Mouse (Mus musculus): Measurements from ENCODE around the gene Ocm. TPM values are rescaled to one million over a fixed set of nuclear protein-coding genes. Genes with fewer than 3 reads are reported as not detected.
"Not testable (repeated sequence)": the region's sequence is repeated elsewhere in the genome, so short reads cannot be mapped to it uniquely, and the experiment has no call there.

Ocm gene
- polyA plus RNA-seq, 1 experiment from 2014 or later = not detected

DNA sequence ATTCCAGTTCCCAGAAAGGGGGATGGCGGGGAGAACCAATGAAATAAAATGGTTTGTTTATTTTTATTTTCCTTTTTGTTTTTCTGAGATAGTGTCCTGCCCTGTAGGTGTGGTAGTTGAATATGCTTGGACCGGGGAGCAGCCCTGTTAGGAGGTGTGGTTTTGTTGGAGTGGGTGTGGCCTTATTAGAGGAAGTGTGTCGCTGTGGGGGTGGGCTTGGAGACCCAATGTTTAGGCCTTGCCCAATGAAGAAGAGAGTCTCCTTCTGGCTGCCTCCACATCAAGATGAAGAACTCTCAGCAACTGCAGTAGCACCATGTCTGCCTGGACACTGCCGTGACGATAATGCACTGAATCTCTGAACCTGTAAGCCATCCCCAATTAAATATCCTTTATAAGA, 13.4 kb upstream of the Ocm start:
- Histone ChIP-seq H3K27me3 (no peaks in the 10 kb centered on the region), H3K4me3 (no peak overlapping the region), H3K9ac (no peak overlapping the region), H3K36me3 (no peaks in the 10 kb centered on the region), H3K4me2 (replicated peaks) (no peak overlapping the region), H3K27ac (no peak overlapping the region), H3K4me1 (no peaks in the 10 kb centered on the region), H3K9me3 (replicated peaks) (peaks cover 7% of the 10 kb centered on the region; the same call in 1 of the 2 replicates)
- WGBS = 91% methylated on average over 5 of the region's 5 CpGs
- no peak for ATAC-seq (ENCODE audit: low FRiP score)

DNA sequence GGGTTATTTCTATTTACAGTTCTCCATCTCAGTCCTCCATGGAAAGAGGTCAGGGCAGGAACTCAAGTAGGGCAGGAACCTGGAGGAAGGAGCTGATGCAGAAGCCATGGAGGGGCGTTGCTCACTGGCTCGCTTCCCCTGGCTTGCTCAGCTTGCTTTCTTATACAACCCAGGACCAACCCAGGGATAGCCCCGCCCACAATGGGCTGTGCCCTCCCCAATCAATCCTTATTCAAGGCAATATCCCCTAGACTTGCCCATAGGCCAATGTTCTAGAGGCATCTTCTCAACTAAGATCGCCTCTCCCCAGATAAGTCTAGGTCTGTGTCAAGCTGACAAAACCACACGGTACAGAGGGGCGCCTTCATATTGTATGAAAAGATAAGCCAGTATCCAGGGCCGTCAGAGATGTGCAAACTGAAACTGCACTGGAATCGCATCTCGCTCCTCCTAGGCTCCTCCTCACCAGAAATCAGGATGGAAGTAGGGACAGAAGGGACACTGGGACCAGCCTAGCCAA, 12.7 kb upstream of the Ocm start:
- no peaks in the 10 kb centered on the region for H3K27me3 ChIP-seq
- no peak for ATAC-seq (ENCODE audit: low FRiP score)
- no peaks in the 10 kb centered on the region for H3K4me1 ChIP-seq
- H3K4me3 ChIP-seq = no peak overlapping the region
- H3K4me2 ChIP-seq (replicated peaks) = no peak overlapping the region
- no peaks in the 10 kb centered on the region for H3K36me3 ChIP-seq
- H3K9me3 ChIP-seq (replicated peaks) = peaks cover 7% of the 10 kb centered on the region; the same call in 1 of the 2 replicates
- H3K9ac ChIP-seq = no peak overlapping the region
- 77% methylated on average over 9 of the region's 9 CpGs for WGBS
- no peak overlapping the region for H3K27ac ChIP-seq

DNA sequence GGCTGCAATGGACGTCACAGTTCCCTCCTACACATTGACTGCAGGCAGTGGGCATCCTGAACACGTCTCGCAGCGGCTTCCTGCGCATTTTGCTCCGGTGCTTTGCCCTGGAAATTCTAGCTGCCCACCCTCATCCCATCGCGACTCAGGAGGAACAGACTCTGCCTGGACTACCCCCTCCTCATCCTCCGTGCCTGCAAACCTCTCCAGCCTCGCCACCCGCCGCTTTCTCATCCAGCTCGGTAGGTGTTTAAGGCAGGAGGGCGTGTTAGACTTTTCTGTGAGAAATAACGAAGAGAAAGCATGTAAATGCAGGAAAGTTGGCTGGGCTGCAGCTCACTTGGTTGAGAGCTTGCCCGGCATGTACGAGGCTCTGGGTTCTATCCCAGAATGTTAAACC, 10.5 kb upstream of the Ocm start:
- Histone ChIP-seq H3K9ac (no peak overlapping the region), H3K4me1 (no peaks in the 10 kb centered on the region), H3K4me2 (replicated peaks) (no peak overlapping the region), H3K9me3 (replicated peaks) (peaks cover 7% of the 10 kb centered on the region; the same call in 1 of the 2 replicates), H3K27ac (no peak overlapping the region), H3K4me3 (no peak overlapping the region), H3K36me3 (no peaks in the 10 kb centered on the region), H3K27me3 (no peaks in the 10 kb centered on the region)
- ATAC-seq (ENCODE audit: low FRiP score) = no peak
- 58% methylated on average over 17 of the region's 17 CpGs for WGBS

DNA sequence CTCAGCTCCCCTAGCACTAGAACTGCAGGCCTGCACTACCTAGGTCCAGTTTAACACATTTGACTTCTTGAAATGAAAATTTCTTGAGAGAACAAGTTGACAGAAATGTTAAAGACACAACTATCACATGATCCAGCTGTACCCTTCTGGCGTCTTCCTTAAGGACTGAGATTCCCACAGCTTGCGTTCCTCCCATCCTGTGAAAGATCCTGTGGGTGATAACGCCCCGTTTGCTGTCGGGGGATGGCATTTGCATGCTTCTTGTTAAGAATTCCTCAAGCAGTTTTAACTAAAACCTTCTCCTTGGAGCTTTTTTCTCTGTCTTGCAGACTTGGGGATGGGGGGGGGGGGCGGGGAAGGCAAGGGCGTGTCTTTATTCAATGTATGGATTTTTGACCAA, 8.1 kb upstream of the Ocm start:
- Histone ChIP-seq H3K27me3 (no peaks in the 10 kb centered on the region), H3K36me3 (no peaks in the 10 kb centered on the region), H3K4me1 (no peaks in the 10 kb centered on the region), H3K9ac (no peak overlapping the region), H3K4me3 (no peak overlapping the region), H3K9me3 (replicated peaks) (0 out of 2 replicates have a peak, but pooled peaks cover 1% of the 10 kb centered on the region), H3K27ac (no peak overlapping the region), H3K4me2 (replicated peaks) (no peak overlapping the region)
- no peak for ATAC-seq (ENCODE audit: low FRiP score)
- WGBS = 83% methylated on average over 7 of the region's 7 CpGs

DNA sequence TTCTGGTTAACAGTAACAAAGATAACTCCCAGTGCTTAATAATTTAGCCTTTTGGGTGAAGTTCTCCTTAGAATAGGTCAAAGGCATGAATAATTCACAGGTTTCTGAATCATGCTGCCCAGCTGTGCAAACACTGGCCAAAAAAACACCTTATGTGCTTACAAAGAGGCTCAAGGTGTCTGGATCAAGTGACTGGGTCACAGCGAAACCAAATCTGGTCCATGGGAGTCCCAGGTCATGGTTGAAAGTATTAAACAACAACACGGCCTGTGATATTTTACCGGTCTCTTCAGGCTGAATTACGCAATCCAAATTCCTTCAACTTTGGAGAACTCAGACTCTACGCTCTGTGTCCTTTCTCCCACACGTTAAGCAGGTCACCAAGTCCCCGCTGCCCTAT, 6.0 kb upstream of the Ocm start:
- ATAC-seq (ENCODE audit: low FRiP score) = no peak
- 82% methylated on average over 7 of the region's 7 CpGs for WGBS
- H3K36me3 ChIP-seq = no peaks in the 10 kb centered on the region
- H3K27me3 ChIP-seq = no peaks in the 10 kb centered on the region
- no peak overlapping the region for H3K9ac ChIP-seq
- H3K4me1 ChIP-seq = no peaks in the 10 kb centered on the region
- no peak overlapping the region for H3K27ac ChIP-seq
- H3K4me2 ChIP-seq (replicated peaks) = no peak overlapping the region
- H3K9me3 ChIP-seq (replicated peaks) = no peaks in the 10 kb centered on the region
- no peak overlapping the region for H3K4me3 ChIP-seq

DNA sequence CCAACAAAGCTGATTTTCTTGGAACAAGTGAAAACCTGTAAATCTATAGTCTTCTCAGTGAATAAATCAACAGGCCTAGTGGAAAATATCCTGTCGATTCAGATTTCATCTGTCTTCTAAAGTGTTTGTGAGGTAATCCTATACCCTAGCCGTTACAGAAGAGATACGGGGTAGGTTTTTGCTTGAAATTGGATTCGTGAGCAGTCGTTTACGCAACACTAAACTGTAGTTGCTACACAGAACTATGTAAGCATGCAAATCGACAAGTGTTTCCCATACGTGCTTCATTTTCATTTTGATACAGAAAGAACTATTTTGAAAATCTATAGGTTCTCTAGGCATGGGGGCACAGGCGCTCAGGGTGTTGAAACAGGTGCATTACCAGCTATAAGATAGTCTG, 10.6 kb downstream of the Ocm start:
- Histone ChIP-seq H3K9me3 (replicated peaks) (no peaks in the 10 kb centered on the region), H3K4me2 (replicated peaks) (no peak overlapping the region), H3K27me3 (no peaks in the 10 kb centered on the region), H3K4me3 (no peak overlapping the region), H3K36me3 (peaks cover 16% of the 10 kb centered on the region), H3K27ac (no peak overlapping the region), H3K9ac (no peak overlapping the region), H3K4me1 (peaks cover 5% of the 10 kb centered on the region)
- WGBS = 92% methylated on average over 9 of the region's 9 CpGs
- no peak for ATAC-seq (ENCODE audit: low FRiP score)

DNA sequence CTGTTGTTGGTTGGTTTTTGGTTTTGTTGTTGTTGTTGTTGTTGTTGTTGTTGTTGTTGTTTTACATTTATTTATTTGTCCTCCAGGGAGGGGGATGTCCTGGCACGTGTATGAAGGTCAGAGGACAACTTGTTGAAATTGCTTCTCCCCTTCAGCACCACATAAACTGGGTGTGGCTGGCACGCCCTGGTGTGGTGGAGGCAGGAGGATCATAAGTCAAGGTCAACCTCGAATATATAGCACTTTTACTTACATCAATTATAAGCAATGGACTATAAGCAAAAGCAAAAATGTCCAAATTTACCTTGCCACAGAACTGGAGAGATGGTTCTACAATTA, 11.2 kb downstream of the Ocm start:
- Histone ChIP-seq H3K4me1 (peaks cover 5% of the 10 kb centered on the region), H3K36me3 (peaks cover 21% of the 10 kb centered on the region), H3K27ac (no peak overlapping the region), H3K4me3 (peak overlapping the region; percentile 88), H3K9ac (no peak overlapping the region), H3K27me3 (no peaks in the 10 kb centered on the region), H3K4me2 (replicated peaks) (peak overlapping the region; percentile 52), H3K9me3 (replicated peaks) (no peaks in the 10 kb centered on the region)
- 0 out of 2 replicates have a peak, but pooled peaks have one; percentile 47 for ATAC-seq (ENCODE audit: low FRiP score)
- WGBS = 79% methylated on average over 3 of the region's 3 CpGs

DNA sequence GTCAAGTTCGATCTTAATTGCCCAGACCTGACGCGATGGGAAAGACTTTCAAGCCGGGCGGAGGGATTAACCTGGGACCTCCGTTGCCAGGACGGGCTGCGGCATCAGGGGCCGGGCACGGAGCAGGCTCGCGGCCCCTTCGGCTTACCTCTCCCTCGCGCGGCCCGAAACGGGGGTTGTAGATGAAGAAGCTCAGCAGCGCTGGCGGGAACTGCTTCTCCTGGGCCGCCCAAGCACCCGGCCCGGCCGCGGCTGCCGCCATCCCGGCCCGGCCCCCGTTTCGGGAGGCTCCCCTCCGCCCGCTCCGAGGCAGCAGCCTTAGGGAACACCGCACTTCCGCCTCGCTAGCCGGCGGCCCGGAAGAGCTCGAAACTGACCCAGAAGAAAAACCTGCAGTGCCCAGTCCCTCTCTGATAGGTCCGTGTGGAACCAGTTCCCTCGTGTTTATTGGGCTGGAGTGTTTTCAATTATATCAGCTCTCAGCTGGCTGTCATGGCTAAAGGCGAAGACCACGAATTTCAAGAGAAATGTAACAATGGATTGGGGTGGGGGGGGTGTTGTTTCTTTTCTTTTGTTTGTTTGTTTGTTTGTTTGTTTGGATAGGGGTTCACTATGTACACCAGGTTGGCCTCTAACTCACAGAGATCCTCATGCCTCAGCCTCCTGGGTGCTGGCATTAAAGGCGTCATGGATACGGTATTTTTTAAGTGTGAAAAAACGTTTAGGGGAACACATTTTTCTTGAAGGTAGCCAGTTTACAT, 11.7 kb downstream of the Ocm start, which contains the start of gene Ccz1:
TSS of gene Ccz1 (minus strand) at position 327 of the 761 bp plus-strand sequence.
- Histone ChIP-seq H3K36me3 (peaks cover 25% of the 10 kb centered on the region), H3K27me3 (no peaks in the 10 kb centered on the region), H3K4me2 (replicated peaks) (peak within 1 kb of the TSS; percentile 52), H3K27ac (peak within 1 kb of the TSS; percentile 84), H3K4me1 (peaks cover 5% of the 10 kb centered on the region), H3K9me3 (replicated peaks) (no peaks in the 10 kb centered on the region), H3K4me3 (peak within 1 kb of the TSS; percentile 88), H3K9ac (peak within 1 kb of the TSS; percentile 87)
- 3% methylated on average over 47 of the region's 47 CpGs for WGBS
- ATAC-seq (ENCODE audit: low FRiP score) = peak; percentile 98

DNA sequence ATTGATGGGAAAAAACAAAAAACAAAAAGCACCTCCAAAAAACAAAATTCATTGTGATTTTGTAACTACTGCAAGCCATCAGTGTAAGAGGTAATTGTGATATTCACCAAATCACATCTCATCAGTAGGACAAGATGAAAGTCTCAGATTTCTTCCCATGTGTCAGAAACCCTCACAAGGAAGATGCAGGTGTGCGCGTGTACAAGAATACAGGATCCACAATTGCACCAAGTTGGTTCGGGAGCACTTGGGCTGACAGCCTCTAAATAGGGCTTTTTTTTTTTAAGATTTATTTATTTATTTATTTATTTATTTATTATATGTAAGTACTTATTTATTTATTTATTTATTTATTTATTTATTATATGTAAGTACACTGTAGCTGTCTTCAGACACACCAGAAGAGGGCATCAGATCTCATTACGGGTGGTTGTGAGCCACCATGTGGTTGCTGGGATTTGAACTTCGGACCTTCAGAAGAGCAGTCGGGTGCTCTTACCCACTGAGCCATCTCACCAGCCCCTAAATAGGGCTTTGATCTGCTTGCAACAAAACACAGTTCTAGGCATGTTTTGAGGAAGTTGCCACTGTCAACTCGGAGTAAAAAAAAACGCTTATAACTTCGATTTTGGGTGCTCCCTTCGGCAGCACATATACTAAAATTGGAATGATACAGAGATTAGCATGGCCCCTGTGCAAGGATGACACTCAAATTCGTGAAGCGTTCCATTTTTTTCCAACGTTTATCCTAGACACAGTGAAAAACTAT, 12.9 kb downstream of the Ocm start:
- not testable (repeated sequence) for H3K4me1 ChIP-seq; H3K27ac ChIP-seq; ATAC-seq (ENCODE audit: low FRiP score); H3K27me3 ChIP-seq; H3K9me3 ChIP-seq (replicated peaks)
- Histone ChIP-seq H3K36me3 (peaks cover 37% of the 10 kb centered on the region), H3K4me3 (peak overlapping the region; percentile 88), H3K9ac (peak overlapping the region; percentile 87; the same call in 1 of the 2 replicates), H3K4me2 (replicated peaks) (peak overlapping the region; percentile 52)
- 66% methylated on average over 13 of the region's 13 CpGs for WGBS

DNA sequence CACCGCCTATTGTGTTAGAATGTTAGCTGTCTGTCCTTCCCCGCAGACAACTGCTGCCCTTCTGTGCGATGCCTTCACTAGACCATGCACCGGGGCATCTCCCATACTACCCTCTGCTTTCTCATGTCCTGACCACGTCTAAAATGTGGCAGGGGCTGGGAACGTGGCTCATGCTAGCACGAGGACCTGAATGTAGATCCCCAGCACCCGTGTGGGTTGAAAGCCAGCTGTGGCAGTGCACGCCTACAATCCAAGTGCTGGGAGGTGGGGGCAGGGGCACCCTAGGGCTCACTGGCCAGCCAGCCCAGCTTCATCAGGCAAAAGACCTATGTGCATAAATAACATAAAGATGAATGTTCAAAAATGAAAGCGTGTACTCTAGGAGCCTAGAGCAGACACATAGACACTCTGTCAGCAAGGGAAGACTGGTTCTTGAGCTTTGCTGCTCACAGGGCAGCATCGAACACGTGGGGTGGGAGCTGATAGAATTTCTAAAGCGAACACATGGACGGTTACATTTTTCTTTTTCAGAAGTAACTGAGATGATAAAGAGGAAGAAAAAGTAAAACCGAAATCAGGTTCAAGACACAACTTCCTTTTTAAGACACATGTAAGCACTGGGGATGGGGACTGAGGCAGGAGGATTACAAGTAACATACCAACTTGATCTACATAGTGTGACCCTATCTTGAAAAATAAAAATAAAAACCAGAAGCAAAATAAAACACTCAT, 23.8 kb downstream of the Ocm start:
- ATAC-seq (ENCODE audit: low FRiP score) = no peak
- H3K4me3 ChIP-seq = no peak overlapping the region
- H3K4me1 ChIP-seq = no peaks in the 10 kb centered on the region
- no peak overlapping the region for H3K27ac ChIP-seq
- no peak overlapping the region for H3K9ac ChIP-seq
- H3K4me2 ChIP-seq (replicated peaks) = no peak overlapping the region
- 94% methylated on average over 15 of the region's 15 CpGs for WGBS
- no peaks in the 10 kb centered on the region for H3K27me3 ChIP-seq
- H3K36me3 ChIP-seq = peaks cover 83% of the 10 kb centered on the region
- H3K9me3 ChIP-seq (replicated peaks) = no peaks in the 10 kb centered on the region; the same call in 1 of the 2 replicates

DNA sequence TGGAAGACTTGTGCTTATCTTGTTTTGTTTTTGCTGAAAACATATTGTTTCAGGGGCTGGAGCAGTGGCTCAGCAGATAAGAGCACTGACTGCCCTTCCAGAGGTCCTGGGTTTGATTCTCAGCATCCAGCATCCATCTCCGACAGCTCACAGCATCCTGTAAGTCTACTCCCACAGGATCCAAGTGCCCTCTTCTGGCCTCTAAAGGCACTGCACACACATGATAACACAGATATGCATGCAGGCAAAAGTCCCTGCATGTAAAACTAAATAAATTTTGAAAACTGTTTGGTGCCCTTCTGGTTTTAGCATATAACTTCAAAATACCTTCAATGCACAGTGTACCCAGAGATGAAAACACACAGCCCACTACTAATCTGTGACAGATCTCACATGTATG, 27.1 kb downstream of the Ocm start:
- no peaks in the 10 kb centered on the region for H3K4me1 ChIP-seq
- no peak overlapping the region for H3K9ac ChIP-seq
- H3K27me3 ChIP-seq = no peaks in the 10 kb centered on the region
- no peak overlapping the region for H3K4me2 ChIP-seq (replicated peaks)
- no peak overlapping the region for H3K4me3 ChIP-seq
- H3K36me3 ChIP-seq = peaks cover 91% of the 10 kb centered on the region
- H3K9me3 ChIP-seq (replicated peaks) = no peaks in the 10 kb centered on the region; the same call in 1 of the 2 replicates
- WGBS = 93% methylated on average over 1 of the region's 1 CpGs
- H3K27ac ChIP-seq = no peak overlapping the region
- ATAC-seq (ENCODE audit: low FRiP score) = no peak

All from hindbrain, embryonic 12.5 days (tissue).